Mouse (Mus musculus) heart, postnatal 0 days (tissue): Measurements from ENCODE around the gene Ccdc151.

Experiments
- CTCF ChIP-seq: IDR thresholded peaks from 2 replicates; pipeline ENCODE4 v1.5.1; 2016; ENCODE audit warnings: antibody characterized with exemption, control low read depth, low read depth
- EP300 ChIP-seq: IDR thresholded peaks from 2 replicates; pipeline ENCODE4 v1.6.1; 2016; ENCODE audit warnings: antibody characterized with exemption, low read depth

DNA sequence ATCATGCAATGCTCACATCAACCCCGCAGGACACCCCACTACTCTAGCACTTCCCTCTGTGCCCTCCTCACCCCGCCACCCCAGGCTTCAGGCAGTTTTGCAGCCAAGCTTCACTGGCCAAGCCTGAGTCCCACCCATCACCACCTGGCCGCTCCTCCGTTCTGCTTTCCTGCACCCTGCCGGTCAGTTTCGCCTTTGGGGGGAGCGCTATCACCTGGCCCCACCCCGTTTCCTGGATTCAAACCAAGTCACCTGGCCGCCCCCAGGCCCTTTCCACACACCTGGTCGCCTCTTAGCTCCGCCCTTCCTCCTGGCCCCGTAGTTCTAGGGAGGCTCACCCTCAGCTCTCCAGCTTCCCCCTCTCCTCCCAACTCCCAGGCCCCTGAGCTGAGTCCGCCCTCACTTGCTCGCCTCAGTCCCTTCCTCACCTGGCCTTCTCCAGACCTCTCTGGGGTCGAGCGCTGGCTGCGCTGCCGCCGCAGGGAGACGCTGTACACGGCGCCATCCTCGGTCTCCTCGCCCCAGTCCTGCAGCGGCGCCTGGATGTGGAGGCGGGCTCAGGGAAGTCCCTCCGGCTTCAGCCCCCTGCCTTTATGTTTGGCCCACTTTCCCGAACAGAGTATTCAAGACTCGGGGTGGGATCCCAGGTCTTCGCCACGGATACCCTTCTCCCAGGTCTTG lies 13.9 kb downstream of the Ccdc151 start:
- no peak for TF ChIP-seq CTCF
- no peak for TF ChIP-seq EP300
